Mouse (Mus musculus): ENCODE results near the gene Sh2d5. TPM values are rescaled to one million over a fixed set of nuclear protein-coding genes. Genes with fewer than 3 reads are reported as not detected.

Gene Sh2d5
- polyA plus RNA-seq, 1 experiment from 2014 or later, result 0.85 TPM

- H3K4me2 ChIP-seq, result peak within 1 kb of the TSS; percentile 77
- peaks cover 21% of the 10 kb centered on the region for H3K4me1 ChIP-seq
- WGBS, result under 1% methylated on average over 43 of the region's 64 CpGs
- ATAC-seq (ENCODE audit: insufficient read depth, low FRiP score, low read depth), result peak; percentile 99
- peak within 1 kb of the TSS; percentile 98 for H3K9ac ChIP-seq
- peaks cover 5% of the 10 kb centered on the region for H3K36me3 ChIP-seq
- no peaks in the 10 kb centered on the region for H3K9me3 ChIP-seq
- peak within 1 kb of the TSS; percentile 80 for H3K27ac ChIP-seq
- peak within 1 kb of the TSS; percentile 97 for H3K4me3 ChIP-seq (replicated peaks)
- no peaks in the 10 kb centered on the region for H3K27me3 ChIP-seq (replicated peaks)
Measured at GRCm38 (mm10) chr4:138304340-138305104, 54.3 kb downstream of the Sh2d5 start, which contains the start of gene Ddost. TSS of gene Ddost (plus strand) at chr4:138304730.

- H3K9ac ChIP-seq, result no peak overlapping the region
- H3K36me3 ChIP-seq, result peaks cover 26% of the 10 kb centered on the region
- 88% methylated on average over 3 of the region's 3 CpGs for WGBS
Measured at GRCm38 (mm10) chr4:138307025-138307424, 56.8 kb downstream of the Sh2d5 start.

GRCm38 (mm10) chr4:138307739-138308138 is 57.5 kb downstream of the Sh2d5 start:
- Histone ChIP-seq H3K9me3 (no peaks in the 10 kb centered on the region), H3K27me3 (replicated peaks) (no peaks in the 10 kb centered on the region), H3K36me3 (peaks cover 31% of the 10 kb centered on the region), H3K4me1 (peaks cover 21% of the 10 kb centered on the region), H3K27ac (no peak overlapping the region), H3K4me2 (no peak overlapping the region), H3K9ac (no peak overlapping the region), H3K4me3 (replicated peaks) (no peak overlapping the region)
- no peak for ATAC-seq (ENCODE audit: insufficient read depth, low FRiP score, low read depth)
- WGBS, result 85% methylated on average over 12 of the region's 12 CpGs

More at GRCm38 (mm10) chr4:138307025-138307424, 56.8 kb downstream of the Sh2d5 start:
- no peaks in the 10 kb centered on the region for H3K27me3 ChIP-seq (replicated peaks)
- no peak overlapping the region for H3K4me2 ChIP-seq
- no peaks in the 10 kb centered on the region for H3K9me3 ChIP-seq
- H3K4me3 ChIP-seq (replicated peaks), result no peak overlapping the region
- H3K27ac ChIP-seq, result no peak overlapping the region
- H3K4me1 ChIP-seq, result peaks cover 21% of the 10 kb centered on the region
- no peak for ATAC-seq (ENCODE audit: insufficient read depth, low FRiP score, low read depth)

GRCm38 (mm10) chr4:138310311-138310910 is 60.2 kb downstream of the Sh2d5 start:
- no peak for ATAC-seq (ENCODE audit: insufficient read depth, low FRiP score, low read depth)
- H3K36me3 ChIP-seq, result peaks cover 44% of the 10 kb centered on the region
- H3K9me3 ChIP-seq, result no peaks in the 10 kb centered on the region
- no peak overlapping the region for H3K4me2 ChIP-seq
- no peak overlapping the region for H3K9ac ChIP-seq
- 96% methylated on average over 19 of the region's 19 CpGs for WGBS
- peaks cover 11% of the 10 kb centered on the region for H3K4me1 ChIP-seq
- no peak overlapping the region for H3K4me3 ChIP-seq (replicated peaks)
- H3K27me3 ChIP-seq (replicated peaks), result no peaks in the 10 kb centered on the region
- H3K27ac ChIP-seq, result no peak overlapping the region

Other genes starting within 250 kb of the Sh2d5 start
- gene Hp1bp3, start 34.1 kb upstream of the Sh2d5 start, polyA plus RNA-seq (2015; fragmentation: Nextera tagmentation; extraction: Ambion mirVana), result 129 and 131 TPM in 2 replicates
- 1.7 and 1.9 TPM in 2 replicates for gene Kif17, start within 50 bp of the Sh2d5 start, polyA plus RNA-seq (2015; fragmentation: Nextera tagmentation; extraction: Ambion mirVana)
- 396 and 428 TPM in 2 replicates for gene Ddost, start 54.3 kb downstream of the Sh2d5 start, polyA plus RNA-seq (2015; fragmentation: Nextera tagmentation; extraction: Ambion mirVana)
- 41.4 and 43.8 TPM in 2 replicates for gene Pink1, start 75.9 kb downstream of the Sh2d5 start, polyA plus RNA-seq (2015; fragmentation: Nextera tagmentation; extraction: Ambion mirVana)
- 14.5 and 19.3 TPM in 2 replicates for gene Cda, start 117.6 kb downstream of the Sh2d5 start, polyA plus RNA-seq (2015; fragmentation: Nextera tagmentation; extraction: Ambion mirVana)
- gene Fam43b, start 146.1 kb downstream of the Sh2d5 start, polyA plus RNA-seq (2015; fragmentation: Nextera tagmentation; extraction: Ambion mirVana), result 0.31 TPM in 1 of 2 replicates, not detected in the other
- gene Mul1, start 184.3 kb downstream of the Sh2d5 start, polyA plus RNA-seq (2015; fragmentation: Nextera tagmentation; extraction: Ambion mirVana), result 15.7 and 18.6 TPM in 2 replicates
- gene Camk2n1, start 203.9 kb downstream of the Sh2d5 start, polyA plus RNA-seq (2015; fragmentation: Nextera tagmentation; extraction: Ambion mirVana), result 5.0 and 5.2 TPM in 2 replicates